Mouse (Mus musculus) limb, embryonic 15.5 days (tissue): ENCODE measurements around the gene Kcnj11. TPM values are rescaled to one million over a fixed set of nuclear protein-coding genes. Genes with fewer than 3 reads are reported as not detected.

Source experiments
- ATAC-seq: fragments of 200-750 bp; cut with Nextera tagmentation; 2 replicates; pipeline ENCODE4 v1.8.0; 2017; ENCODE audit warnings: low read depth, moderate TSS enrichment; ENCODE audit not compliant: insufficient number of reproducible peaks, low FRiP score, low TSS enrichment
- H3K27ac ChIP-seq: fragments of 300-500 bp; sonication (generic); 2 replicates; pipeline ENCODE4 v1.5.1; 2015; ENCODE audit warnings: moderate library complexity, mild to moderate bottlenecking, inconsistent platforms
- H3K27me3 ChIP-seq: fragments of 300-500 bp; sonication (generic); 2 replicates; pipeline ENCODE4 v1.6.1; 2015; ENCODE audit warnings: inconsistent platforms
- H3K36me3 ChIP-seq: fragments of 300-500 bp; sonication (generic); 2 replicates; pipeline ENCODE4 v1.6.1; 2015; ENCODE audit warnings: inconsistent platforms
- H3K4me1 ChIP-seq: fragments of 300-500 bp; sonication (generic); 2 replicates; pipeline ENCODE4 v1.6.1; 2015; ENCODE audit warnings: inconsistent platforms
- H3K4me2 ChIP-seq: fragments of 300-500 bp; sonication (generic); 2 replicates; pipeline ENCODE4 v1.6.1; 2015; ENCODE audit warnings: mild to moderate bottlenecking, inconsistent platforms
- H3K4me3 ChIP-seq: fragments of 300-500 bp; sonication (generic); 2 replicates; pipeline ENCODE4 v1.5.1; 2015; ENCODE audit warnings: mild to moderate bottlenecking, inconsistent platforms
- H3K9ac ChIP-seq: fragments of 300-500 bp; sonication (generic); 2 replicates; pipeline ENCODE4 v1.6.1; 2015; ENCODE audit warnings: inconsistent platforms
- H3K9me3 ChIP-seq: fragments of 300-500 bp; sonication (generic); 2 replicates; pipeline ENCODE4 v1.6.1; 2016; ENCODE audit warnings: inconsistent platforms
- WGBS: fragments of 180-500 bp; shearing (Covaris S2); methylation state at CpG from one replicate; pipeline ENCODE4 v1.1.7; 2015; 5-methylcytosine and 5-hydroxymethylcytosine counted together
- polyA plus RNA-seq: library from polyadenylated mRNA; unstranded; fragments of >200 nt; fragmentation: Nextera tagmentation; extraction: Ambion mirVana; gene quantifications from 2 replicates; pipeline ENCODE4 v1.2.1, GENCODE M21; 2015

Gene Kcnj11
- polyA plus RNA-seq, 1 experiment from 2014 or later, result 0.18 TPM

DNA sequence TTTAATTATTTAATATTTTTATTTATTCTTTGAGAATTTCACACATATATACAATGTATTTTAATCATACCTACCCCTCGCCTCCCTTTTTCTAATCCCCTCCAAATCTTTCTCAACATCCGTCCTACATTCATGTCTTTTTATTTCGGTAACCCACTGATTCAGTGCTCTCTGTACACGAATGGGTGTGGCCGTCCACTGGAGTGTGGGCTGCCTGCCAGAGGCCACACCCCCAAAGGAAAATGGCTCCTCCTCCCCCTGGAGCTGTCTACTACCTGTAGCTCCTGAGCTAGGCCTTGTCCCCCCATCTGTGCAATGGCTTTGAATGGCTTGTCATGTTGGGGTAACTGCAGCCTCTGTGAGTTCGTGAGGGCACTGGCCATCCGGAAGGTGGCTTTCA is 23.7 kb downstream of the Kcnj11 start:
- no peak overlapping the region for H3K4me3 ChIP-seq
- no peaks in the 10 kb centered on the region for H3K4me1 ChIP-seq
- peaks cover 92% of the 10 kb centered on the region for H3K36me3 ChIP-seq
- H3K27ac ChIP-seq, result no peak overlapping the region
- no peak for ATAC-seq
- no peaks in the 10 kb centered on the region for H3K9me3 ChIP-seq
- no peak overlapping the region for H3K4me2 ChIP-seq
- no peaks in the 10 kb centered on the region for H3K27me3 ChIP-seq
- WGBS, result 81% methylated on average over 7 of the region's 7 CpGs
- no peak overlapping the region for H3K9ac ChIP-seq

- Histone ChIP-seq H3K4me2 (no peak overlapping the region), H3K9ac (no peak overlapping the region), H3K36me3 (peaks cover 93% of the 10 kb centered on the region), H3K9me3 (no peaks in the 10 kb centered on the region), H3K4me1 (no peaks in the 10 kb centered on the region), H3K4me3 (no peak overlapping the region), H3K27ac (no peak overlapping the region), H3K27me3 (no peaks in the 10 kb centered on the region)
- 93% methylated on average over 8 of the region's 8 CpGs for WGBS
- ATAC-seq, result no peak
Measured at GRCm38 (mm10) chr7:46068831-46069230, 31.7 kb downstream of the Kcnj11 start.

DNA sequence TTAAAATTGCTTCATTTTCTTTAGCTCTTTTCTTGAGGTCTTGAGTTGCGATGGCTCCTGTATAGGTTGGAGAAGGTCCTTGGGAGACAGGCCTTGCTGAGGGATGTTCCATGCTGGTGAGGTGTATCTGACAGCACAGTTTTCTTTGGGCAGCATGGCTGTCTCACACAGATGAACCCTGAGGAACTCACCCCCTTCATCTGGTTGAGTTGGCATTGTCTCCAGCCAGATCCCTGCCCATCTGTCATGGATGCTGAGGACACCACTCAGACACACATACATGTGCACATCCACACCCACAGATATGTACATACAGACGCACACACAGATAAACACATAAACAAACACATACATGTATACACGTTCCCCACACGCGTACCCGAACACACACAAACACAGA is 37.3 kb downstream of the Kcnj11 start:
- Histone ChIP-seq H3K27me3 (no peaks in the 10 kb centered on the region), H3K36me3 (peaks cover 91% of the 10 kb centered on the region), H3K4me2 (no peak overlapping the region), H3K9me3 (no peaks in the 10 kb centered on the region), H3K4me1 (no peaks in the 10 kb centered on the region), H3K9ac (no peak overlapping the region), H3K4me3 (no peak overlapping the region), H3K27ac (no peak overlapping the region)
- 91% methylated on average over 6 of the region's 6 CpGs for WGBS
- no peak for ATAC-seq

DNA sequence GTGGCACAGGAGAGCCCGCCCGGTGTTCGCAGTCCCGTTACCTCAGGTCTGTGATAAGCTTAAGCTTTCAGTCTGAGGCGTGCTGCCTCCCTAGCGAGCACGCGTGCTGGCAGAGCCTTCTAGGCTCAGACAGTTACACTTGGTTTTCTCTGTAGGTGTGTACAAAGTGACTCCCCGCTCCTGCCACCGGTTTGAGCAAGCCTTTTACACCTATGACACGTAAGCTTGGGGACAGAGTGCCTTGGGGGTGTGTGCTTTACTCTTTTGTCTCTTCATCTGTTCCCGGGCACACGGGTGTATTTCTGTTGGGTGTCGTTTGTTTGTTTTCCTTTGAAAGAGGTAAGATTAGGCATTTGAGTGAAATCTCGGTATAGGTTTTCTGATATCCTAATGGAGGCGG is 39.0 kb downstream of the Kcnj11 start:
- no peak overlapping the region for H3K4me2 ChIP-seq
- H3K27ac ChIP-seq, result no peak overlapping the region
- ATAC-seq, result no peak
- H3K27me3 ChIP-seq, result no peaks in the 10 kb centered on the region
- no peaks in the 10 kb centered on the region for H3K4me1 ChIP-seq
- H3K9me3 ChIP-seq, result no peaks in the 10 kb centered on the region
- peaks cover 91% of the 10 kb centered on the region for H3K36me3 ChIP-seq
- H3K4me3 ChIP-seq, result no peak overlapping the region
- no peak overlapping the region for H3K9ac ChIP-seq
- WGBS, result 93% methylated on average over 16 of the region's 16 CpGs

- H3K4me3 ChIP-seq, result no peak overlapping the region
- WGBS, result 91% methylated on average over 8 of the region's 8 CpGs
- H3K36me3 ChIP-seq, result peaks cover 90% of the 10 kb centered on the region
Measured at GRCm38 (mm10) chr7:46060688-46061087, 39.9 kb downstream of the Kcnj11 start.

DNA sequence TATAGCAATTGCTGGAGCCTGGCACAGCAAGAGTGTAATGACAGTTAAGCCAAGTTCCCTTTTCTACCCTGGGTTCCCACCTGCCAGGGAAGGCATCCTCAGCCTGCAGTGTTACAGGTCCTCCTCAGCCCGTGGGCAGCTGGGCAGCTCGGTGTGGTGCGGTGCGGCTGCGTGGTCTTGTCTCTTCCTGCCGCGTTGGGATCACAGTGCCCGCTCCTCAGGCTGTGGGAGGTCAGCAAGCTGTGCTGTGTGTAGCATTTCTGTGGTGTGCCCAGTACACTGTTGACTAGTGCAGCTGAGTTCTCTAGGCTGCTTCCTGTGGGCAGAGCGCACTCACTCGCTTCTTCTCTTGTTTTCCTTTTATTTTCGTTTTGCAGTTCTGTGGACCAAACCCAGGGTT is 41.7 kb downstream of the Kcnj11 start:
- WGBS, result 93% methylated on average over 11 of the region's 11 CpGs
- Histone ChIP-seq H3K4me1 (no peaks in the 10 kb centered on the region), H3K27me3 (no peaks in the 10 kb centered on the region), H3K9ac (no peak overlapping the region), H3K4me2 (no peak overlapping the region), H3K27ac (no peak overlapping the region), H3K9me3 (no peaks in the 10 kb centered on the region), H3K36me3 (peaks cover 93% of the 10 kb centered on the region), H3K4me3 (no peak overlapping the region)
- ATAC-seq, result no peak

More at GRCm38 (mm10) chr7:46060688-46061087, 39.9 kb downstream of the Kcnj11 start:
- H3K27me3 ChIP-seq, result no peaks in the 10 kb centered on the region
- no peak overlapping the region for H3K4me2 ChIP-seq
- H3K4me1 ChIP-seq, result no peaks in the 10 kb centered on the region
- no peaks in the 10 kb centered on the region for H3K9me3 ChIP-seq
- ATAC-seq, result no peak
- H3K27ac ChIP-seq, result no peak overlapping the region
- no peak overlapping the region for H3K9ac ChIP-seq

GRCm38 (mm10) chr7:46053566-46053965 is 47.0 kb downstream of the Kcnj11 start:
- H3K4me1 ChIP-seq, result no peaks in the 10 kb centered on the region
- no peaks in the 10 kb centered on the region for H3K9me3 ChIP-seq
- no peak for ATAC-seq
- 92% methylated on average over 3 of the region's 3 CpGs for WGBS
- no peak overlapping the region for H3K4me2 ChIP-seq
- H3K4me3 ChIP-seq, result no peak overlapping the region
- no peak overlapping the region for H3K9ac ChIP-seq
- no peaks in the 10 kb centered on the region for H3K27me3 ChIP-seq
- H3K27ac ChIP-seq, result no peak overlapping the region
- peaks cover 84% of the 10 kb centered on the region for H3K36me3 ChIP-seq

- Histone ChIP-seq H3K9me3 (no peaks in the 10 kb centered on the region), H3K4me1 (no peaks in the 10 kb centered on the region), H3K27me3 (no peaks in the 10 kb centered on the region), H3K4me2 (no peak overlapping the region), H3K36me3 (peaks cover 85% of the 10 kb centered on the region), H3K9ac (no peak overlapping the region), H3K27ac (no peak overlapping the region), H3K4me3 (no peak overlapping the region)
- 87% methylated on average over 4 of the region's 4 CpGs for WGBS
- ATAC-seq, result no peak
Measured at GRCm38 (mm10) chr7:46052161-46052821, 48.3 kb downstream of the Kcnj11 start.

- Histone ChIP-seq H3K4me1 (no peaks in the 10 kb centered on the region), H3K9ac (no peak overlapping the region), H3K9me3 (no peaks in the 10 kb centered on the region), H3K36me3 (peaks cover 84% of the 10 kb centered on the region), H3K4me2 (no peak overlapping the region), H3K4me3 (no peak overlapping the region), H3K27me3 (no peaks in the 10 kb centered on the region), H3K27ac (no peak overlapping the region)
- 89% methylated on average over 7 of the region's 7 CpGs for WGBS
- no peak for ATAC-seq
Measured at GRCm38 (mm10) chr7:46049981-46050380, 50.6 kb downstream of the Kcnj11 start.

GRCm38 (mm10) chr7:46047873-46048562 is 52.5 kb downstream of the Kcnj11 start:
- H3K4me2 ChIP-seq, result no peak overlapping the region
- H3K27ac ChIP-seq, result no peak overlapping the region
- H3K9ac ChIP-seq, result no peak overlapping the region
- H3K36me3 ChIP-seq, result peaks cover 84% of the 10 kb centered on the region
- no peak for ATAC-seq
- no peaks in the 10 kb centered on the region for H3K4me1 ChIP-seq
- no peaks in the 10 kb centered on the region for H3K9me3 ChIP-seq
- no peak overlapping the region for H3K4me3 ChIP-seq
- no peaks in the 10 kb centered on the region for H3K27me3 ChIP-seq
- WGBS, result 90% methylated on average over 13 of the region's 13 CpGs

DNA sequence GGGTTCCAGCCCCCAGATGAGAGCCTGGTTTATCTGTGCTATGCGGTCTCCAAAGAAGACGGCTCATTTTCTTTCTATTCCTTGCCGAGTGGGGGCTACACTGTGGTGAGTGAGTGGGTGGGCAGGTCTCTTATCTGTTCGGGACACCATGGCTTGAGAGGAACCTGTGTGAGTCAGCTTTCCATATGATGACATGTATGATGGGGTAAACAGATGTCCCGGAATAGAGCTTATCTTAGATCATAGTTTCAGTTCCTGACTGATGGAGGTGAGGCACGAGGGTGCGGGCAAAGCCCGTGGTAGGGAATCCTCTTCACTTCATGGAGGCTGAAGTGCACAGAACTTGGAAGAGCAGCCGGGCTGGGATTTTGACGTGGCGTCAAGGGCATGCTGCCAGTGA is 54.7 kb downstream of the Kcnj11 start:
- H3K4me2 ChIP-seq, result no peak overlapping the region
- no peaks in the 10 kb centered on the region for H3K9me3 ChIP-seq
- H3K27me3 ChIP-seq, result no peaks in the 10 kb centered on the region
- H3K9ac ChIP-seq, result no peak overlapping the region
- ATAC-seq, result no peak
- H3K36me3 ChIP-seq, result peaks cover 88% of the 10 kb centered on the region
- H3K4me3 ChIP-seq, result no peak overlapping the region
- H3K27ac ChIP-seq, result no peak overlapping the region
- 92% methylated on average over 11 of the region's 11 CpGs for WGBS
- no peaks in the 10 kb centered on the region for H3K4me1 ChIP-seq

GRCm38 (mm10) chr7:46044106-46044505 is 56.5 kb downstream of the Kcnj11 start:
- H3K4me2 ChIP-seq, result no peak overlapping the region
- no peak overlapping the region for H3K27ac ChIP-seq
- no peak for ATAC-seq
- no peak overlapping the region for H3K9ac ChIP-seq
- WGBS, result 92% methylated on average over 10 of the region's 10 CpGs
- H3K9me3 ChIP-seq, result no peaks in the 10 kb centered on the region
- H3K27me3 ChIP-seq, result no peaks in the 10 kb centered on the region
- H3K36me3 ChIP-seq, result peaks cover 86% of the 10 kb centered on the region
- no peaks in the 10 kb centered on the region for H3K4me1 ChIP-seq
- H3K4me3 ChIP-seq, result no peak overlapping the region
